Mouse (Mus musculus) B cell, adult 62 days (primary cell): Measurements from ENCODE around the gene Gfod1. TPM values are rescaled to one million over a fixed set of nuclear protein-coding genes. Genes with fewer than 3 reads are reported as not detected.

Experiments used
- total RNA-seq: library from RNA; stranded (reverse); gene quantifications from 4 replicates; pipeline ENCODE4 v1.2.4, GENCODE M21; 2023

Gfod1 gene
- total RNA-seq = 16.4 to 29.2 TPM (median 17.1 TPM) in 4 replicates

GRCm38 (mm10) chr13:43304018-43304431, at the start of gene Gfod1:
Gfod1 (minus strand) TSS chr13:43304172.

GRCm38 (mm10) chr13:43171020-43171710, 132.8 kb downstream of the Gfod1 start, which contains the start of gene Tbc1d7:
Tbc1d7 (minus strand) TSS chr13:43171501.

Other genes starting within 250 kb of the Gfod1 start
- gene Tbc1d7, start 132.7 kb downstream of the Gfod1 start, total RNA-seq = 5.3 to 8.4 TPM (median 5.6 TPM) in 4 replicates
- 7.4 to 9.9 TPM (median 8.5 TPM) in 4 replicates for gene Sirt5, start 61.3 kb upstream of the Gfod1 start, total RNA-seq
- gene Nol7, start 94.2 kb upstream of the Gfod1 start, total RNA-seq = 174 to 177 TPM (median 175 TPM) in 4 replicates
- gene Ranbp9, start 177.1 kb upstream of the Gfod1 start, total RNA-seq = 71.4 to 81.4 TPM (median 76.1 TPM) in 4 replicates